Mouse (Mus musculus): ENCODE data around the gene Kcnh7. TPM values are rescaled to one million over a fixed set of nuclear protein-coding genes. Genes with fewer than 3 reads are reported as not detected.
A peak's percentile ranks its signal among the peaks of the same experiment; 100 is the strongest.

Gene Kcnh7
- polyA plus RNA-seq, 1 experiment from 2014 or later: 2.6 TPM

GRCm38 (mm10) chr2:62672788-62673187 is 511.3 kb downstream of the Kcnh7 start:
- H3K4me2 ChIP-seq (ENCODE audit: low read depth, low read length, severe bottlenecking): no peak overlapping the region
- H3K27me3 ChIP-seq (ENCODE audit: control insufficient read depth, insufficient read depth, low read length): no peaks in the 10 kb centered on the region
- no peak overlapping the region for H3K4me3 ChIP-seq (ENCODE audit: low read depth, low read length)
- H3K9ac ChIP-seq (ENCODE audit: low read length): no peak overlapping the region
- no peaks in the 10 kb centered on the region for H3K9me3 ChIP-seq (ENCODE audit: control insufficient read depth, low read length)
- ATAC-seq (replicated peaks; ENCODE audit: low FRiP score) (no peak), DNase-seq (ENCODE audit: low spot score) (no peak)
- no peak overlapping the region for H3K27ac ChIP-seq (ENCODE audit: low read depth, low read length)
- no peaks in the 10 kb centered on the region for H3K4me1 ChIP-seq (replicated peaks; ENCODE audit: control insufficient read depth, insufficient read depth, low read length)
- no peaks in the 10 kb centered on the region for H3K36me3 ChIP-seq (ENCODE audit: control insufficient read depth, insufficient read depth, low read length)
- 94% methylated on average over 5 of the region's 5 CpGs for WGBS

GRCm38 (mm10) chr2:62670767-62671166 is 513.3 kb downstream of the Kcnh7 start:
- ATAC-seq (replicated peaks; ENCODE audit: low FRiP score) (no peak), DNase-seq (ENCODE audit: low spot score) (no peak)
- no peak overlapping the region for H3K4me3 ChIP-seq (ENCODE audit: low read depth, low read length)
- no peak overlapping the region for H3K27ac ChIP-seq (ENCODE audit: low read depth, low read length)
- H3K36me3 ChIP-seq (ENCODE audit: control insufficient read depth, insufficient read depth, low read length): no peaks in the 10 kb centered on the region
- no peaks in the 10 kb centered on the region for H3K27me3 ChIP-seq (ENCODE audit: control insufficient read depth, insufficient read depth, low read length)
- no peak overlapping the region for H3K9ac ChIP-seq (ENCODE audit: low read length)
- no peak overlapping the region for H3K4me2 ChIP-seq (ENCODE audit: low read depth, low read length, severe bottlenecking)
- no peaks in the 10 kb centered on the region for H3K4me1 ChIP-seq (replicated peaks; ENCODE audit: control insufficient read depth, insufficient read depth, low read length)
- no peaks in the 10 kb centered on the region for H3K9me3 ChIP-seq (ENCODE audit: control insufficient read depth, low read length)
- WGBS: 84% methylated on average over 4 of the region's 4 CpGs

- WGBS: 87% methylated on average over 5 of the region's 5 CpGs
- Histone ChIP-seq H3K36me3 (ENCODE audit: control insufficient read depth, insufficient read depth, low read length) (no peaks in the 10 kb centered on the region), H3K9me3 (ENCODE audit: control insufficient read depth, low read length) (no peaks in the 10 kb centered on the region), H3K4me3 (ENCODE audit: low read depth, low read length) (no peak overlapping the region), H3K9ac (ENCODE audit: low read length) (no peak overlapping the region), H3K27ac (ENCODE audit: low read depth, low read length) (no peak overlapping the region), H3K4me2 (ENCODE audit: low read depth, low read length, severe bottlenecking) (no peak overlapping the region), H3K27me3 (ENCODE audit: control insufficient read depth, insufficient read depth, low read length) (no peaks in the 10 kb centered on the region), H3K4me1 (replicated peaks; ENCODE audit: control insufficient read depth, insufficient read depth, low read length) (no peaks in the 10 kb centered on the region)
- DNase-seq (ENCODE audit: low spot score) (no peak), ATAC-seq (replicated peaks; ENCODE audit: low FRiP score) (no peak)
These were observed 513.8 kb downstream of the Kcnh7 start for GRCm38 (mm10) chr2:62670301-62670700.

- WGBS: 81% methylated on average over 3 of the region's 3 CpGs
- Histone ChIP-seq H3K27ac (ENCODE audit: low read depth, low read length) (no peak overlapping the region), H3K9ac (ENCODE audit: low read length) (no peak overlapping the region), H3K4me3 (ENCODE audit: low read depth, low read length) (no peak overlapping the region), H3K4me1 (replicated peaks; ENCODE audit: control insufficient read depth, insufficient read depth, low read length) (no peaks in the 10 kb centered on the region), H3K9me3 (ENCODE audit: control insufficient read depth, low read length) (no peaks in the 10 kb centered on the region), H3K36me3 (ENCODE audit: control insufficient read depth, insufficient read depth, low read length) (no peaks in the 10 kb centered on the region), H3K4me2 (ENCODE audit: low read depth, low read length, severe bottlenecking) (no peak overlapping the region), H3K27me3 (ENCODE audit: control insufficient read depth, insufficient read depth, low read length) (no peaks in the 10 kb centered on the region)
- DNase-seq (ENCODE audit: low spot score): no peak
- no peak for ATAC-seq (replicated peaks; ENCODE audit: low FRiP score)
These were observed 514.2 kb downstream of the Kcnh7 start for GRCm38 (mm10) chr2:62669848-62670247.

GRCm38 (mm10) chr2:62665536-62665935 is 518.6 kb downstream of the Kcnh7 start:
- H3K27me3 ChIP-seq (ENCODE audit: control insufficient read depth, insufficient read depth, low read length): no peaks in the 10 kb centered on the region
- no peaks in the 10 kb centered on the region for H3K4me1 ChIP-seq (replicated peaks; ENCODE audit: control insufficient read depth, insufficient read depth, low read length)
- ATAC-seq (replicated peaks; ENCODE audit: low FRiP score) (no peak), DNase-seq (ENCODE audit: low spot score) (no peak)
- H3K36me3 ChIP-seq (ENCODE audit: control insufficient read depth, insufficient read depth, low read length): no peaks in the 10 kb centered on the region
- no peak overlapping the region for H3K4me2 ChIP-seq (ENCODE audit: low read depth, low read length, severe bottlenecking)
- H3K27ac ChIP-seq (ENCODE audit: low read depth, low read length): no peak overlapping the region
- H3K9me3 ChIP-seq (ENCODE audit: control insufficient read depth, low read length): no peaks in the 10 kb centered on the region
- no peak overlapping the region for H3K4me3 ChIP-seq (ENCODE audit: low read depth, low read length)
- WGBS: 48% methylated on average over 1 of the region's 1 CpGs
- H3K9ac ChIP-seq (ENCODE audit: low read length): no peak overlapping the region

GRCm38 (mm10) chr2:62664839-62665238 is 519.2 kb downstream of the Kcnh7 start:
- Histone ChIP-seq H3K27me3 (ENCODE audit: control insufficient read depth, insufficient read depth, low read length) (no peaks in the 10 kb centered on the region), H3K27ac (ENCODE audit: low read depth, low read length) (no peak overlapping the region), H3K4me3 (ENCODE audit: low read depth, low read length) (peak overlapping the region; percentile 59), H3K36me3 (ENCODE audit: control insufficient read depth, insufficient read depth, low read length) (no peaks in the 10 kb centered on the region), H3K9me3 (ENCODE audit: control insufficient read depth, low read length) (no peaks in the 10 kb centered on the region), H3K4me1 (replicated peaks; ENCODE audit: control insufficient read depth, insufficient read depth, low read length) (no peaks in the 10 kb centered on the region), H3K4me2 (ENCODE audit: low read depth, low read length, severe bottlenecking) (peak overlapping the region; percentile 94), H3K9ac (ENCODE audit: low read length) (no peak overlapping the region)
- ATAC-seq (replicated peaks; ENCODE audit: low FRiP score): no peak
- DNase-seq (ENCODE audit: low spot score): no peak
- WGBS: 63% methylated on average over 7 of the region's 7 CpGs

- H3K4me1 ChIP-seq (replicated peaks; ENCODE audit: control insufficient read depth, insufficient read depth, low read length): no peaks in the 10 kb centered on the region
- peak within 1 kb of the TSS; percentile 59 for H3K9ac ChIP-seq (ENCODE audit: low read length)
- peak; percentile 98 for ATAC-seq (replicated peaks; ENCODE audit: low FRiP score)
- H3K4me3 ChIP-seq (ENCODE audit: low read depth, low read length): peak within 1 kb of the TSS; percentile 59
- H3K36me3 ChIP-seq (ENCODE audit: control insufficient read depth, insufficient read depth, low read length): no peaks in the 10 kb centered on the region
- DNase-seq (ENCODE audit: low spot score): peak; percentile 91
- H3K27me3 ChIP-seq (ENCODE audit: control insufficient read depth, insufficient read depth, low read length): no peaks in the 10 kb centered on the region
- no peak within 1 kb of the TSS for H3K27ac ChIP-seq (ENCODE audit: low read depth, low read length)
- 1% methylated on average over 43 of the region's 43 CpGs for WGBS
- H3K9me3 ChIP-seq (ENCODE audit: control insufficient read depth, low read length): no peaks in the 10 kb centered on the region
- H3K4me2 ChIP-seq (ENCODE audit: low read depth, low read length, severe bottlenecking): peak within 1 kb of the TSS; percentile 94
These were observed 519.9 kb downstream of the Kcnh7 start, which contains the start of gene Gca for GRCm38 (mm10) chr2:62664135-62664670. Gca (plus strand) TSS chr2:62664285.

GRCm38 (mm10) chr2:62662560-62662959 is 521.5 kb downstream of the Kcnh7 start:
- no peak overlapping the region for H3K9ac ChIP-seq (ENCODE audit: low read length)
- 72% methylated on average over 3 of the region's 3 CpGs for WGBS
- DNase-seq (ENCODE audit: low spot score): no peak
- no peak overlapping the region for H3K4me2 ChIP-seq (ENCODE audit: low read depth, low read length, severe bottlenecking)
- ATAC-seq (replicated peaks; ENCODE audit: low FRiP score): no peak
- H3K27ac ChIP-seq (ENCODE audit: low read depth, low read length): no peak overlapping the region
- no peaks in the 10 kb centered on the region for H3K27me3 ChIP-seq (ENCODE audit: control insufficient read depth, insufficient read depth, low read length)
- no peak overlapping the region for H3K4me3 ChIP-seq (ENCODE audit: low read depth, low read length)
- H3K4me1 ChIP-seq (replicated peaks; ENCODE audit: control insufficient read depth, insufficient read depth, low read length): no peaks in the 10 kb centered on the region
- no peaks in the 10 kb centered on the region for H3K36me3 ChIP-seq (ENCODE audit: control insufficient read depth, insufficient read depth, low read length)
- no peaks in the 10 kb centered on the region for H3K9me3 ChIP-seq (ENCODE audit: control insufficient read depth, low read length)

- no peaks in the 10 kb centered on the region for H3K9me3 ChIP-seq (ENCODE audit: control insufficient read depth, low read length)
- DNase-seq (ENCODE audit: low spot score) (no peak), ATAC-seq (replicated peaks; ENCODE audit: low FRiP score) (no peak)
- WGBS: 61% methylated on average over 6 of the region's 6 CpGs
- no peaks in the 10 kb centered on the region for H3K27me3 ChIP-seq (ENCODE audit: control insufficient read depth, insufficient read depth, low read length)
- no peak overlapping the region for H3K4me2 ChIP-seq (ENCODE audit: low read depth, low read length, severe bottlenecking)
- no peak overlapping the region for H3K9ac ChIP-seq (ENCODE audit: low read length)
- no peaks in the 10 kb centered on the region for H3K4me1 ChIP-seq (replicated peaks; ENCODE audit: control insufficient read depth, insufficient read depth, low read length)
- no peak overlapping the region for H3K4me3 ChIP-seq (ENCODE audit: low read depth, low read length)
- H3K36me3 ChIP-seq (ENCODE audit: control insufficient read depth, insufficient read depth, low read length): no peaks in the 10 kb centered on the region
- H3K27ac ChIP-seq (ENCODE audit: low read depth, low read length): no peak overlapping the region
These were observed 523.5 kb downstream of the Kcnh7 start for GRCm38 (mm10) chr2:62660565-62660964.
